Mouse (Mus musculus): ENCODE measurements around the gene Pdlim4.
A peak's percentile ranks its signal among the peaks of the same experiment; 100 is the strongest.

The Pdlim4 gene

DNA sequence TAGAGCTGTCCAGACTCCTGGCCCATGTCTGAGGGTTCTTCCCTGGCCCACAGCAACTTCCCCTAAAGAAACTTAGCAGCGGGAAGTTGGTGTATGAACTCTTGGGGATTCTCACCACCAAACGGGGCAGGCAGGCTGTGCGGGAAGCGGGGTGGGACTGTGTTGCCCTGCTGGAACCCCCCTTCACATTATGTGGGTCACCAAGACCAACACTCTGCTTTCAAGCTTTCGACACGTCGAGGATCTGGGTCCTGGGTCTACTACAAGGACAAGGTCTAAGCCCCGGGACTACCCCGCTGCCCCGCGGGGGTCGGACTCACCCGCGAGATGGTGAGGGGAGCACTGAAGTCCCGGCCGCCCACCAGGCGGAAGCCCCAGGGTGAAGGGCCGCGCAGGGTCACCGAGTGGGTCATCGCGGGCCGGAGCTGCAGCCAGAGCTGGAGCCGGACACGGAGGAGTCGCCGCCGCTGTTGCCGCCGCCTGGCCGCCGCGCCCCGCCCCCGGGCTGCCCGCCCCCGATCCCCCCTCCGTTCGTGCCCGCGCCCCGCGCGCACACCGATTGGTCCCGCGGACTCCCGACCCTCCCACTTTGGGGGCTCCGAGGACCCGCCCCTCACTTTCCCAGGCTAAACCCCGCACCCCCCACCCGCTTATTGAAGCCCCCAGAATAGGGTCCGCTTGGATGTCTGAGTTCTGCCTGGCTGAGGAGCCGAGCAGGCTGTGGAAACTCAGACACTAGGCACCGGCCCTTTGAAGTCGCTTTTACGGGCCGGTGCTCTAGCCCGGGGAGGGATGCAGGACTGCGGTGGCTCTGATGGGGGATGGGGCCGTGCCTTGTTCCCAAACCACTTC lies at the start of gene Pdlim4:
Pdlim4 (minus strand) TSS at position 495 of the 852 bp plus-strand sequence.
- DNase-seq (ENCODE audit: low spot score in 2 of 2), result no peak

DNA sequence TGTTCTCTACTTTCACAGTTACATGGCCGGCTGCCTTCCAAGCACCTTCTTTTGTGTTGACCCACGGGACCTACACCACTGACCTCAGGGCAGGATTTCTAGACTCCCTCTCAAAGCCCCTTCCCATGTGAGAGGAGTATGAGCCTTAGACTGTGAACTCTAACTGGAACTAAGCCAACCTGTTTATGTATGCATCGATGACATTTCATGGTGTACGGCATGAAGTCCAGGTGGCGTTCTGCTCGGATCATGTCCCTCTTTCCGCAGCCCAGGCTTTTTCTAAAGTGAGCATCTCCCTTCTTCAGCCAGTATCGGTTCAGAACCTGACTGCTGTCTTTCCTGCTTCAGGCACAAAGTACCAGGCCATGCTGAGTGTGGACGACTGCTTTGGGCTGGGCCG lies 48.3 kb upstream of the Pdlim4 start:
- DNase-seq (ENCODE audit: low spot score in 2 of 2), result no peak

GRCm38 (mm10) chr11:54116406-54116805 lies 47.6 kb upstream of the Pdlim4 start:
- DNase-seq (ENCODE audit: low spot score in 2 of 2), result no peak

- DNase-seq (ENCODE audit: low spot score in 2 of 2), result no peak
These were observed 47.1 kb upstream of the Pdlim4 start for GRCm38 (mm10) chr11:54115911-54116310.

DNA sequence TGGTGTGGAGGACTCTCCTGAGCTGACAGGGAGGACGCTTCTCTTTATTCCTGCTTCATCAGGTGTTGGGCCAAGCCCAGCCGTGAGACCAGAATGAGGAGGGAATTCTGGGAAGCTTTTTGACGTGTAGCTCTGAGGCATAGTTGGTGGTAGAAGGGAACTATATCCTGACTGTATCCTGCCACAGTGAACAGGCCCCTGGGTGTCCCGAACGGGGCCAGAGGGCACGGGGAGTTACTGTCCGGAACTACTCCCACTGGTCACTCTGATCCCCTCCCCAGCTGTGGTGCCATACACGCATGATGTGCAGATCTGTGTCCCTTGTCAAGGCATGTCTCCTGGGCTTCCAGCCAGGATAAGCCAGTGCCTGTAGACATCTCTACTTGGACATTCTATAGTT lies 46.5 kb upstream of the Pdlim4 start:
- DNase-seq (ENCODE audit: low spot score in 2 of 2), result no peak

DNA sequence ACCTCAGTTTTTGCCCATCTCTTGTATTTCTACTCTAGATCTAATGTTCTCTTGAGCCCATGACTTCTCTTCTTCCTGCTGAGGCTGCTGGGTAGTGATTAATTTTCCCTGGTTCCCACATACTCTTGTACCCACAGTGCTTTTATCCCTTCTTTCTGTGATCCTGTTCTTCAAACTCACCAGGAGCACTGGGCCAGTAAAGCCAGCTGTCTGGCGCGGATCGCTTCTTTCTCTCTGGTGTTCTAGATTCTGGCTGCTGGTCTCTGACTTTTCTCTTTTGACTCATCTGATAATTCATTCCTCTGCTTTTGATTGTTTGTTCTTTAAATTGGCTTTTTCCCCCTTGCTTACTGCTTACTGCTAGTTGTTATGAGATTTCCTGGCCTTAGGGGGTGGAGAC lies 45.9 kb upstream of the Pdlim4 start:
- no peak for DNase-seq (ENCODE audit: low spot score in 2 of 2)

DNA sequence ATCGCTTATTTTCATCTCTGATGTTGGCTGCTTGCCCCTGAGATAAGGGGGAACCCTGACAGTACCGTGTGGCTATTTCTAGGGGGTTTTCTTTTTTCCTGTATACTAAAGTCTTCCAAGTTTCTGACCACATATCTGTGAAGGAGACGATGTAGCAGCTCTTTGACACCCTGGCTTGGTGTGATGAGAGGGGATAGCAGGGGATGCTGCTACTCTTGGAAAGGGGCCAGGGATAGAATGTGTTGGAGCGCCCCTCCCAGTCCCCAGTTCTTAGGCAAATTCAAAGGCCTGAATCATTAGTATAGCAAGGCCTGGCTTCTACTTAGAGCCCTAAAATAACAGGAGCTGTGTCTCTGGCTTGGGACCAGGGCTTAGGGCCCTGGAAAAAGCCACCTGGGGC lies 44.5 kb upstream of the Pdlim4 start:
- no peak for DNase-seq (ENCODE audit: low spot score in 2 of 2)

- peak; percentile 14 to 33 for DNase-seq (ENCODE audit: low spot score in 2 of 2)
These were observed 44.1 kb upstream of the Pdlim4 start for GRCm38 (mm10) chr11:54112920-54113319.

GRCm38 (mm10) chr11:54111976-54112741 lies 43.3 kb upstream of the Pdlim4 start:
- DNase-seq (ENCODE audit: low spot score in 2 of 2), result no peak

GRCm38 (mm10) chr11:54111291-54111690 lies 42.5 kb upstream of the Pdlim4 start:
- DNase-seq (ENCODE audit: low spot score in 2 of 2), result no peak

GRCm38 (mm10) chr11:54108894-54109293 lies 40.1 kb upstream of the Pdlim4 start:
- DNase-seq (ENCODE audit: low spot score in 2 of 2), result no peak

- no peak for DNase-seq (ENCODE audit: low spot score in 2 of 2)
These were observed 39.3 kb upstream of the Pdlim4 start for GRCm38 (mm10) chr11:54108131-54108530.

DNA sequence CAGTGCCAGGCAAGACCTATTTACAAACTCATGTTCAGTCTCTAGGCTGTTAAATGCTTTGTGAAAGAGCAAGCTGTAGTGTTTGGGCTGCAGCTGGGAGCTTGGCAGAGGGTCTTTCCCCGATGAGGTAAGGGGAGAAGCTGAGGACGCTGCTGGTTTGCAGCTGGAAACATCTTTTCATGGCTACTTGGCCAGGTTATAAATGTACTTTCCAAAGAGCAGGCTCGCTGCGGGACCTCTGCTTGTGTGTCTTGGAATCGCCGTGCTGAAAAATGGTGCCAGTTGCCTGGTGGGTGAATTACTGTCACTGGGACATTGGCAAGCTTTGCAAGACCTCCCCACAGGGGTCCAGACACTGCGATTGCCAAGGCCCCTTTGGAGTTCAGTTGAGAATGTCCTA lies 38.4 kb upstream of the Pdlim4 start:
- no peak for DNase-seq (ENCODE audit: low spot score in 2 of 2)

DNA sequence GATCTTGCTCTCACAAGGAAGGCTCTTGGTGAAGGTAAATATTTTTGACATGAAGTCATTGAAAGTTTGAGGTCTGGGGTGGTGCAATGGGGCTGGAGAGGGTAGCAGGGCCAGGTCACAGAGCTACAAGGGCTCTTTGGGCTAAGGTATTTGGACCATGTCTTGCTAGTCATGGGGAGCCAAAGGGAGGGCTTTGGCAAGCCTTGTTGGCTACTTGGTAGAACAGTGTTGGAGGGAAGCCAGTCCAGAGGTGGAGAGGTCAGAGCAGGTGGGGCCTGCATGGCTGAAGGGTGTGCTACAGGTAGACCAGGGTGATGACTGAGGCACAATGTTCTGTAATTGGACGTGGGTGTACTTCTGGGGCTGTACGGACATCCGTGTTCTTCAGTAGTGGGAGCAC lies 37.9 kb upstream of the Pdlim4 start:
- no peak for DNase-seq (ENCODE audit: low spot score in 2 of 2)

GRCm38 (mm10) chr11:54105011-54105410 lies 36.2 kb upstream of the Pdlim4 start:
- DNase-seq (ENCODE audit: low spot score in 2 of 2), result no peak

DNA sequence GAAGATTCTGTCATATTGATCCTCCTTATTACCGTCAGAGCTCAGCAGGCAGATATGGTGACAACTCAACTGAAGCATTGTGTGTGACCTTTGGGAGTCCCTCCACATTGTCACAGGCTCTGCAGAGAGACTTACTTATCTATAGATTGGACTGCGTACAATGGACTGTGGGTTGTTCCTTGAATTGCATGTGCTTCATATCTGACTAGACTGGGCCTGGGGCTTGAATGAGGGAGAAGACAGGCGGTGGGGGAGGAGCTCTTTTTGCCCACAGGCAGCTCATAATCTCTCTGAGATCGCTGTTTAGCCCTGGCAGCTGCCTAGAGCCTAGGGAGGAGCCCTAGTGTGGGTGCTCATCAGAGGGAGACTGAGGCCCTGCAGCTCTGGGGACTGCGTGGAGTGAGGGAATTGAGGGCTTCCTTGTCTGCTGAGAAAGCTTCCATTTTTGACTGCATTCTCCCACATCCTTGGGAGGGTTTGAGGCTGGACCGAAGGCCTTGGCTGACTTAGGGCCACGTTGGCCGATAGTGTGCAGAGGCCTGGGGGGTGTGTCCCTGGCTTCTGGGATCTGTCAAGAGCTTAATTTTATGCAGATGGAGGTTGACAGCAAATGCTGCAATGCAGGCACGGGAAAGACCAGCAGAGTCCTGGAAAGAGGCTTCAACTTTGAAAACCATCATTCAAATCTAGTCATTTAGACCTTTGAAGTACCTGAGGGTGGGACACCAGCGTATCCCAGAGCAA lies 34.1 kb upstream of the Pdlim4 start:
- no peak for DNase-seq (ENCODE audit: low spot score in 2 of 2)

DNA sequence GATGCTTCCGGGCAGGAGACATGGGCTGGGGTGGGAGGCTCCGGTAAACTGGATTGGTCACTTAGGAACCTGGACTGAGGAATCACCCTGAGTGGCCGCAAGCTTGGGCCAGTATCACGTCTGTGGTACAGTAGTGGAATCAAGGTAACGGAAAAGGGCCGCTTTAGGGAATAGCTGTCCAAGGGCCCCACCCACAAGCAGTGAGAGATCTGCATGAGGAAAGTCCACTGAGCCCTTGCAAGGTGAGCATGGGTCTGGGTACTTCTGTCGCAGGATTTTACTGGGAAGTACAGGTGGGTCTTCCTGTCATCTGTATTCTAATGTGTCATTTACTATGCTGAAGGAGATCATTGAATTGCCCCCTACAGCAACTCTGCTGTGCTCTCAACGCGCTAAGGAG lies 32.9 kb upstream of the Pdlim4 start:
- no peak for DNase-seq (ENCODE audit: low spot score in 2 of 2)

DNA sequence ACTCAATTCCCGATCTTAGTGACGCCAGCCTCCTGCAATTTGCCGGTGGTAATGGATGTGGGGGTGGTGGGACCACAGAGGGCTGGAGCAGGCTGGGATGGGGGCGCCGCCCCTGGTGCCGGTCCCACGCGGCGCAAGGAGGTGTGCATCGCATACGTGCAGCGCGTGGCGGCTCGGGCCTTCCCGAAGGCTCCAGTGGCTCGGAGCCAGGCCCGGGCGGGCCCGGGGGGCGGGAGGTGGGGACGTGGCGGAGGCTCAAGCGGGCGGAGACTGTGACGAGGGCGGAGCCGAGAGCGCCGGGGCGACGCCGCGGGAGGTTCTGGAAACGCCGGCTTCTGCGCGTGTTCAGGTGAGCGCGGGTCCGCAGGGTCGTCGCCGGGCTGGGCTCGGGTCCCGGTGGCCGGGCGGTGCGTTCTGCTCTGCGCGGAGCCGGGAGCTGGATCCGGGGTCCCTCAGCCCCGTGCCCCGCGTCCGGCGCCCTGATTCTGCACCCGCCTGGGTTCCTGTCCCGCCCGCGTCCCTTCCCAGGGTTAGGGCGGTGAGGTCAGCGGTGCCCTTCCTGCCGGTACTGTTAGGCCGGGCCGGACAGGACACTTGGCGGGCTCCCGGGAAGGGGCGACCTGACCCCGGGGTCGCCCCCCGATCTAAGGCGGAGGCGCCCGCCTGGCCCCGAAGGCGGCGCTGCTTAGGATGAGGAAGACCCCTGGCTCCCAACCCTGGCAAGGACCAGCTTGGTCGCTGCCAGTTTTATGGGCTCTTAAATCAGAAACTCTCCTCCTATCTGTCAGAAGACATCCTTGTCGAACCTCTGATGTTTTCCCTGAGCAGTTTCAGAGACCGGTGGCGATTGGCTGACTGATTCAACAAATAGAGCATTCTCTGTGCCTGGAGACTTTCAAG lies 32.1 kb upstream of the Pdlim4 start:
- no peak for DNase-seq (ENCODE audit: low spot score in 2 of 2)

GRCm38 (mm10) chr11:54100045-54100691 lies 31.4 kb upstream of the Pdlim4 start, which contains the start of gene P4ha2:
P4ha2 (plus strand) TSS chr11:54100095.
- DNase-seq (ENCODE audit: low spot score in 2 of 2), result no peak

DNA sequence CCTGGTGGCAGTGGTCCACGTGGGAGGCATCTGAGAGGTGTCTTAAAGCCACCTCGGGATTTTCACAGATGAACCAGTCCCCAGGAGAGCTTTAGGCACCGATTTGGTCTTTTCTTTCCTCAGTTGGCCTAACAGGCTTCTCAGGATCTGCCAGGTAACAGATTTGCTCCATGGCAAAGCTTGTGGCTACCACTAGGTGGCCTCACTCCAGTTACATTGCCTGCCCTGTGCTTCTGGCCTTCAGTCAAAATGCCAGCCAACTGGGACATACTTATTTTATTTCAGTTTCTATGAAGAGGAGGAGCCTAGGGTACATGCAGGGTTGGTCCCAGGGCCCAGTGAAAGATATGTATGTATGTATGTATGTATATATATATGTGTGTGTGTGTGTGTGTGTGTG lies 24.2 kb upstream of the Pdlim4 start:
- peak; percentile 14 to 44 for DNase-seq (ENCODE audit: low spot score in 2 of 2)

DNA sequence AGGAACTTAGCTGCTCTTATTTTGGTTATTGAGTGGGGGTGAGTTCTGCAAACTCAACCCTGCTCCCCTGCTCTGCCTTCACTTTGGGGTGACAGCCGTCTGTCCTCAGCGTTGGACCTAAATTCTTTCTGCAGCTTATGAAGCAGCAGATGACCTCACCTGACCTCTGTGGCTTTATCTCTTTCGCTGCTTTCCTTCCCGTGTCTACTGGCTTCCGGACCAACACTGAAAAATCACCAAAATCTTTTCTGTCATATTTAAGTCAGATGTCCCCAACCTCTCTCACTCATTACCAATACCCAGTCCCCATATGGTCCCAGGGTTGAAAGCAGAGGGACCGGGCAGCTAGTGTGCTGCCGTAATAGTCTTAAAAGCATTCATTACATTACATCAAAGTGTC lies 23.4 kb upstream of the Pdlim4 start:
- DNase-seq (ENCODE audit: low spot score in 2 of 2), result peak in 1 of 2 experiments; percentile 26
